Mouse (Mus musculus) G1E-ER4 (cell line): ENCODE measurements at regions not wholly inside any gene's neighbourhood (a gene's known extent, or its start where the extent isn't known, plus 50 kb on each side); places are given as distances from the start of the nearest gene placed in this dataset.

ENCODE experiments used
- GATA1 ChIP-seq: IDR thresholded peaks from one replicate; pipeline ENCODE4 v1.8.0; 2012; ENCODE audit warnings: low read length, inconsistent platforms

GRCm38 (mm10) chr4:53327382-53328165, 112.6 kb upstream of the Slc44a1 start:
- TF ChIP-seq GATA1, result no peak

- TF ChIP-seq GATA1, result no peak
Observed at GRCm38 (mm10) chr4:53323838-53324237, 116.4 kb upstream of the Slc44a1 start.

GRCm38 (mm10) chr4:53323195-53323594, 117.0 kb upstream of the Slc44a1 start:
- no peak for TF ChIP-seq GATA1

- TF ChIP-seq GATA1, result no peak
Observed at GRCm38 (mm10) chr4:53322484-53322883, 117.7 kb upstream of the Slc44a1 start.

GRCm38 (mm10) chr4:53320735-53321449, 119.3 kb upstream of the Slc44a1 start:
- no peak for TF ChIP-seq GATA1

GRCm38 (mm10) chr4:53319051-53319450, 121.2 kb upstream of the Slc44a1 start:
- no peak for TF ChIP-seq GATA1

- TF ChIP-seq GATA1, result no peak
Observed at GRCm38 (mm10) chr4:53318181-53318580, 122.0 kb upstream of the Slc44a1 start.

GRCm38 (mm10) chr4:53317453-53317824, 122.8 kb upstream of the Slc44a1 start:
- no peak for TF ChIP-seq GATA1

GRCm38 (mm10) chr4:53316796-53317452, 123.3 kb upstream of the Slc44a1 start:
- no peak for TF ChIP-seq GATA1

GRCm38 (mm10) chr4:53315876-53316762, 124.1 kb upstream of the Slc44a1 start:
- TF ChIP-seq GATA1, result no peak

GRCm38 (mm10) chr4:53315121-53315875, 124.9 kb upstream of the Slc44a1 start:
- no peak for TF ChIP-seq GATA1

GRCm38 (mm10) chr4:53314076-53314475, 126.1 kb upstream of the Slc44a1 start:
- TF ChIP-seq GATA1, result no peak

GRCm38 (mm10) chr4:53307121-53307520, 133.1 kb upstream of the Slc44a1 start:
- TF ChIP-seq GATA1, result no peak

- TF ChIP-seq GATA1, result no peak
Observed at GRCm38 (mm10) chr4:53304782-53305385, 135.3 kb upstream of the Slc44a1 start.
